Mouse (Mus musculus): Measurements from ENCODE around the gene Atp2a2.

Gene Atp2a2

DNA sequence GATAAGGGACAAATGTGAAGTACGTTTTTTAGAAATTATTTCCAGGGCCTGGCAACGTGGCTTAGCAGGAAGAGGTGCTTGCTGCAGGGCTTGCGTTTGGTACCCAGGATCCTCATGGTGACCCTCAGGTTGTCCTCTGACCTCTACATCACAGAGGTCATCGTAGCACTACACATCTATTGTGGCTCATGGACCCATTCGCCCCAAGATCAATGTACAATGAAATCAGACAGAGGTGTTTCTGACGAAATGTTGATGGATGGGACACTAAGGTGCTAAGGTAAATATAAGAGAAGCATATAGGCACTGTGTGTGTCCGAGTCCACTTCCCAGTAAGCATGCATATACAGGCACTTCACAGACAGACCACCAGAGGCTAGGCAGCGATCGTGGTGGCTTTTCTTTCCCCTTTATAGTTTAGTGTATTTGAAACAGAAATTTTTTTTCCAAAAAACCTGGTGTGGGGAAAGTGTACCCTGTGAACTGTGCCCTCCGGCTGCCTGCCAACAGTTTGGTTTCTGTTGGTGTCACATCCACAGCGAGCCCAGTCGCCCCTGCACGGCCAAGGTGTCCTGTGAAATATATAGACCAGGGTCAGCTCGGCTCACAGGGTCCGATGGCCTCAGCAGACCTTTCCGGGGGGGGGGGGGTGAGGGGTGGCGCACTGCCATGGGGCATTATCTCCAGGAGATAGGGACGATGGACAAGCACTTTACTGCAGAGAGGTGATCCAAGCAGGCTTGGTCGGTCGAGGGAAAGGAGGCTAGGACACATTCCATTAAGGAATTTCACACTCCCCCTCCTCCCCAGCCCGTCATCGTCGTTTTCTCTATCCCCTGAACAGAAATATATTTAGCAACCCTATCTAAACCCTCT lies 18.5 kb upstream of the Atp2a2 start:
- ATAC-seq (ENCODE audit: insufficient number of reproducible peaks, low FRiP score, low TSS enrichment) = no peak

DNA sequence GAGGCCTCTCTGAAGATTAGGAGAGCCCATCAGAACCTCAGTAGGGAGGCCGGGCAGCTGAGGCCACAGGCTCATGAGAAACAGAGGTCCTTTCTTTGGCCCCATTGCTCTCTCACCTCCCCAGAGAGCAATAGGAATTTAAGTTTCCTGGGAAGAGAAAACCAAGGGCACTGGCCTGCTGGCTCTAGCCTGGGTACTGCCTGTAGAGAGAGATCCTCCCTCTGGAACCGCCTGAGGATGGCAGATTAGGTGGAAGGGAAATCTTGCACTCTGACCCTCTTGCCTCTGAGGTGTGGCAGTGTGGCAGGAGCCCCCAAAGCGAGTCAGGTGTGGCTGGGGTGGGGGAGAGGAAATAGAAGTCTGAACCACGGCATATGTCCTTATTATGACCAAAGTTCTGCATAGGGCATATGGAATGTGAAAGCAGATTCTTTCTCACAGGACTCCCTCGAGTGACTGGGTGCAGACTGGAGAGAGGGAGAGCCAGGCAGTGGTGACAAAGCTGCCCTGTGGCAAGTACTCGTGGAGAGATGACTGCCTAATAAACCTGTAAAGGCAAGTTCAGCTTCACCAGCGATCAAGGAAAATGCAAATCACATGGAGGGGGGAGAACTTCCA lies 17.1 kb upstream of the Atp2a2 start:
- no peak for ATAC-seq (ENCODE audit: insufficient number of reproducible peaks, low FRiP score, low TSS enrichment)

DNA sequence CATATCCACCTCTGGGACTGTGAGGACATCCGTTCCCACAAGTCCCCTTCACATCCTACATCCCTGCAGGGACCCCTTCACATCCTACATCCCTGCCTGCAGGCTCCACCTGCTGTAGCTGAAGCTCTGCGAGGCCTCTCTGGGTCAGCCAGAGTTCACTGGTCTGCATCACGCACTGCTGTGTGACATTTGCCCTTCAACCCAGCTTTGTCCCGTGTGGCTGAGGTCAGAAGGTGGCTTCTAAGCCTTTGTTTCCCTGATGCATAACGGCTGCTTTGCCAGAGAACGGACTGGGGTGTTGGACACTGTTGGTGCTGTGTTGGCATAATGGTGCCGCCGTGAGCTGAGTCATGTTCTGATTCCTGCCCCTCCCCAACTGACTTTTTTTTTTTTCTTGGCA lies 16.2 kb upstream of the Atp2a2 start:
- no peak for ATAC-seq (ENCODE audit: insufficient number of reproducible peaks, low FRiP score, low TSS enrichment)

DNA sequence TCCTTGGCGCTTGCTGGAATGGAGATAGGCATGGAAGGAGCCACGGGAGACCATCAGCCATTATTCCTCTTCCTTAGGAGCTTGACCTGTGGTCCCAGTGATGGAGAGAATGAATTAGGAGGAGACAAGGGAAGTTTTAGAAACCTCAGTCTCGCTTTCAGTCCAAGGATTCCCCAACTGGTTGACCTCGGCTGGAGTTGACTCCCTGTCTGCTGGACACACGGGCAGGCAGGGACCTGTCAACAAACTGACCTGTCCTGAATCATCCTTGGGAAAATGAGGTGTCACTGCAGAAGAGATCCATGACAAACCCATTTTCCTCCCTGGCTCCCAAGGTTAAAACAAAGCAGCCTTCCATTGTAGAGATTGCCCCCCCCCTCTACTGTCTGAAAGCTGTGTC lies 14.9 kb upstream of the Atp2a2 start:
- ATAC-seq (ENCODE audit: insufficient number of reproducible peaks, low FRiP score, low TSS enrichment) = no peak

DNA sequence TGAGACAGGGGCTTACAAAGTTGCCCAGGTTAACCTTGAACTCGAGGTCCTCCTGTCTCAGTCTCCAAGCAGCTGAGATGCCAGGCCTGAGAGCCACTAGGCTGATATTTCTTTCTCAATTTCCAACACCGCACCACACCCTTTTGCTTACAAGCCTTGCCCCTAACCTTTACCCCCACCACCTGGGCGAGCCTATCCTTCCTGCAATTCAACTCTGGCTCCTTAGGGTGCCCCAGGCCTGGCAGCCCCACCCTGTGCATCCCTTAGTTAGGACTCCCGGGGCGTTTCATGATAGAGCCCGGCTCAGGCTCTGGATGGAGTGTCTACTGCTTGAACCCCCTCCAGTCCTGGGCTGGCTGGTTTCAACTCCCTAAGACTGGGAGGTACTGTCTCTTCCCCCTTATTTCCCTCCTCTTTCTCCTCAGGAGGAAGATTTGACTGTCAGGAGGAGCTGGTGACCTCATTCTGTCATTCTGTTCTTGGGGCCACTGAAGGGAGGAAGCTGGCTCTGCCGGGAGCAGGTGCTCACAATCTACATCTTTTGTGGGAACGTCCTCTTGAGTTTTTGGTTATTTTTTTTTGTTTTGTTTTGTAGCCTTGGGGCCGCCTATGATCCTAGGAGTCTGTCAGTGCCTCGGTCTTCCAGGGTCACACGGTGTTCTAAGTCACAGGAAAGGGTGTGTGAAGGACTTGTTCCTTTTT lies 14.2 kb upstream of the Atp2a2 start:
- ATAC-seq (ENCODE audit: insufficient number of reproducible peaks, low FRiP score, low TSS enrichment) = no peak

DNA sequence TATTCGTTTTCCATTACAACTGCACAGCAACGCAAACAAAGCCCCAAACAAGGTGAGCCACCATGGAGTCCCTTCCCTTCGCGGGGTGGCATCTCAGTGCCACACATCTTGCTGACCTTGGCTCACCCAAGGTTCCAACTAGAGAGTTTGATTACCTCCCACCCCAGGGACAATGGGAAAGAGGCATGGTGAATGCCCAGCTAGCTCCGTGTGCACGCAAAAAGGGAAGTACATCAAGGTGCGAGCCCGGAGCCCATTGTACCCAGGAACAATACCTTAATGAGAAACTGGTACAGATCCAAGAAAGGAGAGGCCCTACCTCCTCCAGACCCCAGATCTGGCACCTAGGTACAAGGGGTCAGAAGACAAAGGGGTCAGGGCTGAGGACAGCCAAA lies 12.1 kb upstream of the Atp2a2 start:
- no peak for ATAC-seq (ENCODE audit: insufficient number of reproducible peaks, low FRiP score, low TSS enrichment)

DNA sequence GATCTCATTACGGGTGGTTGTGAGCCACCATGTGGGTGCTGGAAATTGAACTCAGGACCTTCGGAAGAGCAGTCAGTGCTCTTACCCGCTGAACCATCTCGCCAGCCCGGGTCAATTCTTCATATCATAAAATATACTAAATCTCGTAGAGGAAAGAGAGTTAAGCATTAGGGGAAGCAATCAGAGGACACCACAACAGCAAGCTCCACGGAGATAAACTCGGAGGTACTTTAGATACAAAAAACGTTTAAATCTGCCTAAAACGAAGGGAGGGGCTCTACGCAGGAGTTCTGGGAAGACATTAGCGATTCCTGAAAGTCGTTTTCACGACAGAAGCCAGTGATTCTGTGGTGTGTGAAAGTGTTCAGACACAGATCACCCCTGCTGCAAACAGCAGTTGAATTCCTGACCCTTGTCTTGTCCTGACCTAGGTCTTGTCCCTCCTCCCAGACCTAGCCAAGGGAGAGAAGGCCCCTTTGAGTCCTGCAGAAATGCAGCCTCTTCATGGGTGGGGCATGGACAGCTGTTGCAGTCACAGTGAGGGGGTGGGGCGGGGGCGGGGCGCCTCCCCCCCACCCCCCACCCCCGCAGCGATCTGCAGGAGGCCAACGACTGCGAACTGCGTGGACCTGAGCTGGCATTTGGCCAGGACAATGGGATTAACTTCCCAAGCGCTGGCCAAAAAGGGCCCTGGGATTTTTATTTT lies 11.5 kb upstream of the Atp2a2 start:
- ATAC-seq (ENCODE audit: insufficient number of reproducible peaks, low FRiP score, low TSS enrichment) = no peak

DNA sequence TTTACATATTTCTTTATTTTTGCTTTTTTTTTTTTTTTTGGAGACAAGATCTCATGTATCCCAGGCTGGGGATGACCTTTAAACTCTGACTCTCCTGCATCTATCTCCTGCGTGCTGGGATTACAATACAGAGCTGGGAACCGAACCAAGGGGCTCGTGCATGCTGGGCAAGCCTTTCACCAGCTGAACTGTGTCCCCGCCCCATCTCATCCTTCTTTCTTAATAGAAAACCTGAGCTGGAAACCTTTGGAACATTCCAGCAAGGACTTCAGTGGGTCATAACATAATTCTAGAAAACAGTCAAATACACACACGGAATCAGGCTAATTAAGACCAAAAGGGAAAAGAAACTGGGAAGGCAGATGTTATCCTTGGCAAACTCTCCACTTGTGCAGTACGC lies 10.0 kb upstream of the Atp2a2 start:
- ATAC-seq (ENCODE audit: insufficient number of reproducible peaks, low FRiP score, low TSS enrichment) = no peak

DNA sequence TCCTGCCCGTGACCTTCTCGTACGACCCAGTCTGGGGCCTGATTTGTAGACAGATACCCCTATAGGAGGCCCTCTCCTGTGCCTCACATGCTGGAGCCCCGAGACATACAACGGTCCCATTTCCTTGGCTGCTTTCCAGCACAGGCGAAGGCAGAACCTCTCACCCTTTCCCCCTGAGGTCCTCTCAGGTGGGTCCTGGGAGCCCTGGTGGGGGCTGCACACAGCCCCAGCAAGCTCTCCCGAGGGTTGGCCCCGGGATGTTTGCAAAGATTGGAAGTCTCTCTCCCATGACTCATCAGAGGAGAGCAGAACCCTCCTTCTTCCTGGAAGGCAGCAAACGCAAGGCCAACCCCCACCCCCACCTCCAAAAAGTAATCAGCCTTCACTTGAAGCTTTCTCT lies 9.4 kb upstream of the Atp2a2 start:
- no peak for ATAC-seq (ENCODE audit: insufficient number of reproducible peaks, low FRiP score, low TSS enrichment)

DNA sequence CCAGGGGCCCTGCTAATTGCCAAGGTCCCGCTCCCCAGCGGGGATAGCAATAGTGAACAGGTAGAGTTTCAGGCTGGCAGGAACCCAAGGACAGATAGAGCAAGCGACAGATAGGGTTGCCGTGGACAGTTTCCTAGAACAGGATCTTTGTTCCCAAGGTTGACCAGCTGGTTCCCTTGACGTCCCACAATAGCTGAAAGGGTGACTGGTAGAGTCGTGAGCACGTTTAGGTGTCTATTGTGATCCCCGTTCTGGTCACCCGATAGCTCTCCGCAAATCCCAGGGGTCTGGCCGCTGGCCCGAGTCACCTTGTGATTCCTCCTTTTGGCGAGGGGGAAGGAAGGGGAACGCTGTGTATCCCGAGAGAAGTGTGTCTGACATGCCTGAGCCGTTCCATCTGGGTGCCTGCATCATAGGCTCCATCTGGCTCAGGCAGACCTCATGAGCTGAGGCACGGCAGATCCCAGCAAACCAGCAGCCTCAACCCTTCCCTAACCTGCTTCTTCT lies 8.7 kb upstream of the Atp2a2 start:
- ATAC-seq (ENCODE audit: insufficient number of reproducible peaks, low FRiP score, low TSS enrichment) = peak; percentile 54; the same call in 1 of the 2 replicates

DNA sequence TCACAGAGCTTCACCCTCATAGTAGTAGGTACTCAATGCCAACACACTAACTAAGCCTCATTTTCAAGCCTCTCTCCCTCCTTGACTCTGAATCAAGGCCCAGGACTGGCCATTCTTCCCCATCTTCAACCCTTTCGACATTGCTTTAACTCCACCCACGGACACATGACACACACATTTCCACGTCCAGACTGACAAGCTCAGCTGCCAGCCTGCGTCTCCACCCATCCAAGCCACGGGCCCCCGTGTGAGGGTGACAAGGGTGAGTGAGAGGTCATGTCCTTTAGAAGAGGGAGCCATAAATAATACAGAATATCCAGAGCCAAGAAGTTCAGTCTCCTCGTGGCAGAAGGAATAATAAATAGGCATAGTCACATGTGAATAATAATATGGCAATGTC lies 7.6 kb upstream of the Atp2a2 start:
- no peak for ATAC-seq (ENCODE audit: insufficient number of reproducible peaks, low FRiP score, low TSS enrichment)

DNA sequence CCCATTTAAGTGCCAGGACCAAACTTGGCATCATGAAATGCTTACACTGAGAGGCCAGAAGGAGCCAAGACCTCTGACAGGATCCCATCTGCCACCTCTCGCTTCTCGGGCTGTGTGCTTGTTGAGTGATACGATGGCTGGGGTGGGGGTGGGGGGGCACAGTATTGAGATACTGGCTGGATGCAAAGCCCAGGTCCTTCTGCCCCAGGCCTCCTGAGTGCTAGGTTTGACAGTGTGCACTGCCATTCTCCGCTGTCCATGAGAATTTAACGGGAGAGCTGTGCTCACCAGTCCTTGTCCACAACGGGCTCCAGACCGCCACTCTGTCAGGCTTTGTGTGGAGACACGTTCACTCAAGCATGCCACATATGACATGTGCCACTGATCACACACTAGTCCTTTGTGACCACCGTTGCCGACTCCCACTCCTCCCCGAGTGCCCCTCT lies 6.9 kb upstream of the Atp2a2 start:
- ATAC-seq (ENCODE audit: insufficient number of reproducible peaks, low FRiP score, low TSS enrichment) = peak; percentile 79

DNA sequence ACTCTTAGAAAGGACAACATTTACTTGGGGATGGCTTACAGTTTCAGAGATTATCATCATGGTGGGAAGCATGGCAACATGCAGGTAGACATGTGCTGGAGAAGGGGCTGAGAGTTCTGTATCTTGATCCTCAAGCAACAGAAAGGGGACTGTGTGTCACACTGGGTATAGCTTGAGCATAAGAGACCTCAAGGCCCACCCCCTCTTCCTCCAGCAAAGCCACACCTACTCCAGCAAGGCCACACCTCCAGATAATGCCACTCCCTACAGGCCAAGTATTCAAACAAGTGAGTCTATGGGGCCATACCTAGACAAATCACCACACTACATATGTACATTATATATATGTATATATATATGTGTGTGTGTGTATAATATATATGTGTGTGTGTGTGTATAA lies 5.4 kb upstream of the Atp2a2 start:
- no peak for ATAC-seq (ENCODE audit: insufficient number of reproducible peaks, low FRiP score, low TSS enrichment)

DNA sequence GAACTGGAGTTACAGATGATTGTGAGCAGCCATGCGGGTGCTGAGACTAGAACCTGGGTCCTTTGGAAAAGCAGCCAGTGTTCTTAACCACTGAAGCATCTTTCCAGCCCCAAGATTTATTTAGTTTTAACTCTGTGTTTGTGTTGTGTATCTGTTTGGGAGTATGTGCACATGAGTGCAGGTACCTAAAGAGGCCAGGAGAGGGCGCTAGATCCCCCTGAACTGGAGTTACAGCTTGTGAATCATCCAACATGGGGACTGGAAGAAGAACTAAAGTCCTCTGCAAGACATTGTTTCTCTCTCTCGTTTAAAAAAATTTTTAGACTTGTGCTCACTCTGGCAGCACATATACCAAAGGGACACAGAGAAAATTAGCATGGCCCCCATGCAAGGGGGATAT lies 4.4 kb upstream of the Atp2a2 start:
- ATAC-seq (ENCODE audit: insufficient number of reproducible peaks, low FRiP score, low TSS enrichment) = no peak

DNA sequence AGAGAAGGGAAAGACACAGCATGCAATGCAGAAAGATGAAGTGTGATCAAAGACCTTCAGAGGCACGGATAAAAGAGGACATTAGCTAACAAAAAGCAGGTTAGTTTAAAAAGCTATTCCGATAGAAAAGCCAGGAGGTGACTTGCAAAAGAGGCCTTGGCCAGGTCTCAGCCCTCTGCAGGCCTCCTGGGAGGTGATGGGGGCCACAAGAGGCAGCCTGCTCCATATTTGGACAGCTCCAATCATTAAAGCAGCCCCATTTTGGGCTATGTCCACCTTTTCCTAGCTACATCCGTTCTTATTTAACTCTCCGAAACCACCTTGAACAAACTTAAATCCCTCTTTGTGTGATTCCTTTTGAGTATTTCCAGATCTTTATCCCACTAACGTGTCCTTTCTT lies 3.5 kb upstream of the Atp2a2 start:
- no peak for ATAC-seq (ENCODE audit: insufficient number of reproducible peaks, low FRiP score, low TSS enrichment)

DNA sequence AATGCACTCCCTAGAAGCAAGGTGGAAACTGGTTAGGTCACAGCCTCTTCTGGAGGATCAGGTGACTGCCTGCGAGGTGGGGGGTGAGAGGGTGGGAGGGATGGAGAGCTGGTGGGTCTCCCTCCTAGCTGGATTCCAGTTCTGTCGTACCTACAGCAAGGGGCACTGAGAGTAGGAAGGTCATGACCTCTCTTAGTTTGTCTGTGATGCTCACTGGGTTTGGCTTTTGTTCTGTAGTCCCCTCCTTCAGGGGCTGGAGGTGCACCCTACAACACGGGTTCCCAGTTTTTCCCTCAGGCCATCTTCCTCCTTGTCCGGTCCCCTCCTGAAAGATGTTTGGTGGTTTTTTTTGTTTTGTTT lies 1.7 kb upstream of the Atp2a2 start:
- no peak for ATAC-seq (ENCODE audit: insufficient number of reproducible peaks, low FRiP score, low TSS enrichment)

DNA sequence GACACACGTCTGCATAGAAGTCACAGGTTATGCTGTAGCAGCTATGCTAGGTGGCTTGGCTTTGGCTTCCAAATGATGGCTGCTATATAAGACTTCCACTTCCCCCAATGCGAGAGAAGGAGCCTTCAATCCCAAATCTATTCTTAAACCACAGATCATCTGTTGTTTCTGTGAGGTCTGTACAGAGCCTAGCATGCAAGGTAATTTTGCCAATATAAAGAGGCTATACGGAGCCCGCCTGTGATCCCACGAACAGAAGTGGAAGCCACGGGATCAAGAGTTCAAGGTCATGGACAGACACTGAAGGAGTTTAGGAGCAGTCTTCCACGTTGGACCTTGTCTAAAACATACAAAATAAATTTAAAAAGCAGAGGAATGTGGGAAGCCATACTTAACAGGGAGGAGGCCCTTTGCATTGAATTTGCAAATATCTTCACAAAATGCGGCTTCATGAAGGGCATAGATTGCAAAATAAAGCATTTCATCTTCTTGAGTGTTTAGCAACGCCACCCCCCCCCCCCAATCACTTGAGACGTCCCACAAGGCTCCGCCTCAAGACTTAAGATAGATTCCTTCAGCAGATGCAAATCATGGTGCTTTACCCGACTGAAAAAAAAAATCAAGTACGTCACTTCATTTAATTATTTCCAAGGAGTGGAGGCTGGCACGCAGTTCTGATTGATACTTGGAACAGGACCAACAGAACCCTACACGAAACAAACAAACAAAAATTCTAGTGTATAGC lies 1.2 kb upstream of the Atp2a2 start:
- no peak for ATAC-seq (ENCODE audit: insufficient number of reproducible peaks, low FRiP score, low TSS enrichment)

DNA sequence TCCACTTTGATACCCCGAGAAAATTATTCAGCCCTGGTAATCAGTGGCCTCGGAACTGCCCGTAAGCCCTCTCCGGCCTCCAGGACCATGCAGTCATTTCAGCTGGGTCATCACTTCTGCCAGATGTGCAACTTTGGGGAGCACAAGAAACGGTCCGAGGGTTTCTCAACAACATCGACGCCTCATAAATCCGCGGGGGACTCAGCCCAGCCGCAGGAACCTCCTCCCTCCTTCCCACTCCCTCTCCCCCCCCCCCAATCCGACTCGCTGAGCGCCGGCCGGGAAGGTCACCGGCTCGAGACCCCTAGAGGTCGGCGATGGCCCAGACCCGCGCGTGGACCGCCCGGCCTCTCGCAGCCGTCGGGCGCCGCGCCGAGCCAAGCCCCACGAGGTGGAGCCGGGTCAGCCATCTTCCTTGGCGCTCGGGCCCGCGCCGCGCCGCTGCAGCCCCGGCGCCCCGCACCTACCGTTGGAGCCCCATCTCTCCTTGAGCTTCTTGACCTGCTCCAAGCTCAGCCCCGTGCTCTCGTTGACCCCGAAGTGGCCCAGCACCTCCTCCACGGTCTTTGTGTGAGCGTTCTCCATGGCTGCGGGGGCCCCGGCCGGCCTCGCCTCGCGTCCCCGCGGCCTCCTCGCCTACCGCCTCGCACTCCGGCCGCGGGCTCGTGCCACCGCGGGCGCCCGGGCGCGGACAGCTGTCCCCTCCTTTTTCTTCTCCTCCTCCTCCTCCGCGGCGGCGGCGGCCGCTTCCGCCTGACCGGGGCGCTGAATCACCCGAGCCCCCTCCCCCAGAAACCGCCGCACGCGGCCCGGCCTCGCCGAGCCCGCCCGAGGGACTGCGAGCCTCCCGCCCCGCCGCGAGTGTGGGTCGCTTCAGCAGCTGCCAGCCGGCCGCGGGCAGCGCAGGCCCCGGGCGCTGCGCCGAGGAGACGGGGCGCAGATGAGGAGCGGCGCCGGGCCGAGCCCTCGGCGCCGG lies 636 bp downstream of the Atp2a2 start:
- no peak for ATAC-seq (ENCODE audit: insufficient number of reproducible peaks, low FRiP score, low TSS enrichment)

DNA sequence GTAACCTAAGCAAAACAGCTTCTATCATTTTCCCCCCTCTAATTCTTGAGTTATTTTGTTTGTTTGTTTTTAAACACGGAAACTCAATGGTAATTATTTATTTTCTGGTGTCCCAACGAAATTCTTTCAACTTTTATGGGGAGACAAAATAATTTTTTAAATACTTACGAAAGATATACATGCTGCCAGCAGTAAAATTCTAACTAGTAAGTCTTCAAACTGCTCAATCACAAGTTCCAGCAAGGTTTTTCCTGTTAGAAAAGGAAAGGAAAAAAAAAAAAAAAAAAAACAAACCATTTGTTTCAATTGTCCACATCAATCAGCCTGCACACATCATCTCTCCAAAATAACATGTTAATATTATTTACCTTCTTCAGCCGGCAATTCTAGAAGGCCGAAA lies 1.5 kb downstream of the Atp2a2 start:
- ATAC-seq (ENCODE audit: insufficient number of reproducible peaks, low FRiP score, low TSS enrichment) = no peak

Measured in cerebellum, adult (tissue).